Mouse (Mus musculus): ENCODE data around the gene Islr2. TPM values are rescaled to one million over a fixed set of nuclear protein-coding genes. Genes with fewer than 3 reads are reported as not detected.
"Not testable (repeated sequence)": the region's sequence is repeated elsewhere in the genome, so short reads cannot be mapped to it uniquely, and the experiment has no call there.

The Islr2 gene
- total RNA-seq (2015) (not detected in 2 replicates), total RNA-seq (2017) (not detected in 2 replicates)

GRCm38 (mm10) chr9:58203516-58204447 is at the start of gene Islr2, which contains the start of gene Islr:
TSS of gene Islr2 (minus strand) at chr9:58204319.
TSS of gene Islr (minus strand) at chr9:58204306.
- ATAC-seq (replicated peaks; ENCODE audit: poor library complexity): peak; percentile 75

GRCm38 (mm10) chr9:58253805-58254122 is 49.6 kb upstream of the Islr2 start:
- ATAC-seq (replicated peaks; ENCODE audit: poor library complexity): not testable (repeated sequence)

GRCm38 (mm10) chr9:58253033-58253804 is 49.1 kb upstream of the Islr2 start, which contains the start of gene Stoml1:
TSS of gene Stoml1 (plus strand) at chr9:58253164.
- ATAC-seq (replicated peaks; ENCODE audit: poor library complexity): peak; percentile 93

- ATAC-seq (replicated peaks; ENCODE audit: poor library complexity): not testable (repeated sequence)
These were observed 46.6 kb upstream of the Islr2 start for GRCm38 (mm10) chr9:58250730-58251129.

GRCm38 (mm10) chr9:58250322-58250721 is 46.2 kb upstream of the Islr2 start:
- no peak for ATAC-seq (replicated peaks; ENCODE audit: poor library complexity)

GRCm38 (mm10) chr9:58249592-58250192 is 45.6 kb upstream of the Islr2 start, which contains the start of gene Pml:
TSS of gene Pml (minus strand) at chr9:58249786.
- ATAC-seq (replicated peaks; ENCODE audit: poor library complexity): peak; percentile 41

- no peak for ATAC-seq (replicated peaks; ENCODE audit: poor library complexity)
These were observed 44.8 kb upstream of the Islr2 start for GRCm38 (mm10) chr9:58248746-58249413.

GRCm38 (mm10) chr9:58247064-58247759 is 43.1 kb upstream of the Islr2 start:
- ATAC-seq (replicated peaks; ENCODE audit: poor library complexity): peak; percentile 80

- ATAC-seq (replicated peaks; ENCODE audit: poor library complexity): peak; percentile 33
These were observed 42.0 kb upstream of the Islr2 start for GRCm38 (mm10) chr9:58246083-58246591.

GRCm38 (mm10) chr9:58243696-58244095 is 39.6 kb upstream of the Islr2 start:
- ATAC-seq (replicated peaks; ENCODE audit: poor library complexity): no peak

GRCm38 (mm10) chr9:58242696-58243095 is 38.6 kb upstream of the Islr2 start:
- no peak for ATAC-seq (replicated peaks; ENCODE audit: poor library complexity)

GRCm38 (mm10) chr9:58241780-58242485 is 37.8 kb upstream of the Islr2 start:
- ATAC-seq (replicated peaks; ENCODE audit: poor library complexity): peak; percentile 45; the same call in 1 of the 2 replicates

- ATAC-seq (replicated peaks; ENCODE audit: poor library complexity): 0 out of 2 replicates have a peak, but pooled peaks have one; percentile 20
These were observed 30.4 kb upstream of the Islr2 start for GRCm38 (mm10) chr9:58234502-58235015.

GRCm38 (mm10) chr9:58232374-58232773 is 28.3 kb upstream of the Islr2 start:
- peak; percentile 76 for ATAC-seq (replicated peaks; ENCODE audit: poor library complexity)

- ATAC-seq (replicated peaks; ENCODE audit: poor library complexity): peak; percentile 62
These were observed 27.6 kb upstream of the Islr2 start for GRCm38 (mm10) chr9:58231746-58232145.

GRCm38 (mm10) chr9:58228777-58229466 is 24.8 kb upstream of the Islr2 start:
- no peak for ATAC-seq (replicated peaks; ENCODE audit: poor library complexity)

- peak; percentile 85 for ATAC-seq (replicated peaks; ENCODE audit: poor library complexity)
These were observed 22.1 kb upstream of the Islr2 start for GRCm38 (mm10) chr9:58225915-58226913.
